Mouse (Mus musculus): ENCODE results near the gene Magoh. TPM values are rescaled to one million over a fixed set of nuclear protein-coding genes. Genes with fewer than 3 reads are reported as not detected.

Gene Magoh
- polyA plus RNA-seq, 1 experiment from 2014 or later: 130 TPM

- 1% methylated on average over 38 of the region's 38 CpGs for WGBS
- H3K36me3 ChIP-seq (ENCODE audit: control insufficient read depth, insufficient read depth, low read length): no peaks in the 10 kb centered on the region
- 0 out of 2 replicates have a peak within 1 kb of the TSS, but pooled peaks have one; percentile 37 for H3K27ac ChIP-seq (replicated peaks; ENCODE audit: low read depth, low read length)
- H3K9ac ChIP-seq (replicated peaks; ENCODE audit: low read length): peak within 1 kb of the TSS; percentile 65
- ATAC-seq (ENCODE audit: low FRiP score, low TSS enrichment) (peak; percentile 93), DNase-seq (peak; percentile 93)
- peaks cover 10% of the 10 kb centered on the region; the same call in 1 of the 2 replicates for H3K4me1 ChIP-seq (ENCODE audit: control insufficient read depth, insufficient read depth, low read length)
- no peaks in the 10 kb centered on the region for H3K9me3 ChIP-seq (ENCODE audit: control insufficient read depth, low read length)
- peak within 1 kb of the TSS; percentile 65 for H3K4me3 ChIP-seq (replicated peaks; ENCODE audit: low read depth, low read length)
- H3K4me2 ChIP-seq (ENCODE audit: low read length): peak within 1 kb of the TSS; percentile 80
- H3K27me3 ChIP-seq (ENCODE audit: control insufficient read depth, insufficient read depth, low read length): no peaks in the 10 kb centered on the region
These were observed 43.7 kb downstream of the Magoh start, which contains the start of gene Cpt2 for GRCm38 (mm10) chr4:107923145-107923802. TSS of gene Cpt2 (minus strand) at chr4:107923610.

DNA sequence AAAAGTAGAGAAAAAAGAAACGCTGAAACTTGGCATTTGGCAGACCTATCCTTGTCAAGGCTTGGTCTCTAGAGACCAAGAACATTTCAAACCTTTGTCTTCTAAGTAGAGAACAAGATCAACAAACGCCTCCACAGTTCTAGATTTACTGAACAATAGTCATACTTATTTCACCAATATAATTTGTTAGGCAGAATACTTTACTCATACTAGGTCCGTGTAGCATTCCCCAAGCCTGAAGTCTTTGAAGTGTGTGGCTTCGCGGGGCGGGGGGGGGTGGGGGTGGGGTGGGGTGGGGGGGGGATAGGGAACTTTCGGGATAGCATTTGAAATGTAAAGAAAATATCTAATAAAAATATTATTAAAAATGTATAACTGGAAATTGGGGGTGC, 44.2 kb downstream of the Magoh start:
- H3K27ac ChIP-seq (replicated peaks; ENCODE audit: low read depth, low read length): no peak overlapping the region
- peak overlapping the region; percentile 65 for H3K9ac ChIP-seq (replicated peaks; ENCODE audit: low read length)
- H3K4me3 ChIP-seq (replicated peaks; ENCODE audit: low read depth, low read length): peak overlapping the region; percentile 65
- 51% methylated on average over 7 of the region's 7 CpGs for WGBS
- no peaks in the 10 kb centered on the region for H3K36me3 ChIP-seq (ENCODE audit: control insufficient read depth, insufficient read depth, low read length)
- H3K27me3 ChIP-seq (ENCODE audit: control insufficient read depth, insufficient read depth, low read length): no peaks in the 10 kb centered on the region
- ATAC-seq (ENCODE audit: low FRiP score, low TSS enrichment) (no peak; the same call in 1 of the 2 replicates), DNase-seq (no peak)
- peak overlapping the region; percentile 80 for H3K4me2 ChIP-seq (ENCODE audit: low read length)
- peaks cover 10% of the 10 kb centered on the region; the same call in 1 of the 2 replicates for H3K4me1 ChIP-seq (ENCODE audit: control insufficient read depth, insufficient read depth, low read length)
- no peaks in the 10 kb centered on the region for H3K9me3 ChIP-seq (ENCODE audit: control insufficient read depth, low read length)

DNA sequence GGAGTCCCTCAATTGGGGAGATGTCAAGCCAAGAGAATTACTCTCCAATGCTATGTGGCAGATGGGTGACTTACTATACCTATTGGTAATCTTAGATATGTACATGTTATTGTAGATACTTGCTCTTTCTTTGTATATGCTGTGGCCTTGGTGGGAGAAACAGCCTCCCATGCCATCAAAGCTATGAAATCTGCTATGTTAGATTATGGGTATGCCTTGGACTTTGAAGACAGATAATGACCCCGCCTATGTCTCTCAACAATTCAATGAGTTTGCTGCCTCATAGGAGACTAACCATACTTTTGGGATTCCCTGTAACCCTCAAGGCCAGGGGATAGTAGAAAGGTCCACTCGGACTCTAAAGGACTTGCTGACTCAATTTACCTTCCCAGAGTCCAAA, 48.7 kb downstream of the Magoh start:
- H3K4me2 ChIP-seq (ENCODE audit: low read length): no peak overlapping the region
- ATAC-seq (ENCODE audit: low FRiP score, low TSS enrichment) (no peak), DNase-seq (no peak)
- H3K4me1 ChIP-seq (ENCODE audit: control insufficient read depth, insufficient read depth, low read length): 0 out of 2 replicates have a peak, but pooled peaks cover 3% of the 10 kb centered on the region
- H3K36me3 ChIP-seq (ENCODE audit: control insufficient read depth, insufficient read depth, low read length): no peaks in the 10 kb centered on the region
- no peak overlapping the region for H3K9ac ChIP-seq (replicated peaks; ENCODE audit: low read length)
- no peak overlapping the region for H3K4me3 ChIP-seq (replicated peaks; ENCODE audit: low read depth, low read length)
- H3K9me3 ChIP-seq (ENCODE audit: control insufficient read depth, low read length): no peaks in the 10 kb centered on the region
- no peak overlapping the region for H3K27ac ChIP-seq (replicated peaks; ENCODE audit: low read depth, low read length)
- no peaks in the 10 kb centered on the region for H3K27me3 ChIP-seq (ENCODE audit: control insufficient read depth, insufficient read depth, low read length)
- 52% methylated on average over 2 of the region's 2 CpGs for WGBS

DNA sequence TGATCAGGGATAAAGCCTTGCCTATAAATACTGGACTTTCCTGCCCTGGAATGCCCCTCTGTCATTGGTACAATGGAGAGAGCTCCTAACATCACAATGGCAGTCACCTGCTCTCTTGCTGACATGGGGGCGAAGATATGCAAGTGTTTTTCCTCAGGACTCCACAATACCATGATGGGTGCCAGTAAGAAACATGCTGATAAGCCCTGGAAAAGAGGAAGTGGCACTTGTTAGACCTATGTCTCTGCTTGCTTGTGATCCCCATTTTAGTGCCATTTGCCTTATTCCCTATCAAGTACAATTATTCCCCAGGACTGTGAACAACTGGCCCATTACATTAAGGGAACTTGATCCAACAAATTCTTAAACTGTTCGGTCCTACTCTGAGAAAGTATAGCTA, 49.2 kb downstream of the Magoh start:
- no peak overlapping the region for H3K4me3 ChIP-seq (replicated peaks; ENCODE audit: low read depth, low read length)
- H3K36me3 ChIP-seq (ENCODE audit: control insufficient read depth, insufficient read depth, low read length): no peaks in the 10 kb centered on the region
- no peak overlapping the region for H3K9ac ChIP-seq (replicated peaks; ENCODE audit: low read length)
- H3K27me3 ChIP-seq (ENCODE audit: control insufficient read depth, insufficient read depth, low read length): no peaks in the 10 kb centered on the region
- ATAC-seq (ENCODE audit: low FRiP score, low TSS enrichment) (no peak), DNase-seq (no peak)
- H3K4me1 ChIP-seq (ENCODE audit: control insufficient read depth, insufficient read depth, low read length): 0 out of 2 replicates have a peak, but pooled peaks cover under 1% of the 10 kb centered on the region
- H3K27ac ChIP-seq (replicated peaks; ENCODE audit: low read depth, low read length): no peak overlapping the region
- no peaks in the 10 kb centered on the region for H3K9me3 ChIP-seq (ENCODE audit: control insufficient read depth, low read length)
- no peak overlapping the region for H3K4me2 ChIP-seq (ENCODE audit: low read length)
- WGBS: 79% methylated on average over 2 of the region's 2 CpGs

DNA sequence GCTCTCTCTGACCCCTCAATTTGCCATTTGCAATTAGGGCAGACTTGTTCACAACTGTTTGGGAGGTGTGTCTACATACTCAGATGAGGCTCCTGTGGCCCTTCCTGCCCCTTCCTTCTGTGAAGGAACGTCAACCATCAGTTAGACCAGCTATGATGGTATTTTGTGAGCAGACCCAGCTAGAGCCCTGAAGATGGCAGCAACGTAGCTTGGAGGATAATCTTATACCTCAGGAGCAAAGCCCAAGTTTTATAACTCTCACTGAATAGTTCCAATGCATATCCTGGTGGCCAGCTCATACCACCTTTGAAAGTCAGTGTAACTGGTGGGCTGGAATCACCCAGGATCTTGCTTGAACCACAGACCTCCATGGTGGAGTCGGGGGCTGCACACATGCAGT, 51.9 kb downstream of the Magoh start:
- Histone ChIP-seq H3K4me3 (replicated peaks; ENCODE audit: low read depth, low read length) (no peak overlapping the region), H3K4me2 (ENCODE audit: low read length) (no peak overlapping the region), H3K27ac (replicated peaks; ENCODE audit: low read depth, low read length) (no peak overlapping the region), H3K4me1 (ENCODE audit: control insufficient read depth, insufficient read depth, low read length) (no peaks in the 10 kb centered on the region), H3K9ac (replicated peaks; ENCODE audit: low read length) (no peak overlapping the region), H3K9me3 (ENCODE audit: control insufficient read depth, low read length) (no peaks in the 10 kb centered on the region), H3K27me3 (ENCODE audit: control insufficient read depth, insufficient read depth, low read length) (no peaks in the 10 kb centered on the region), H3K36me3 (ENCODE audit: control insufficient read depth, insufficient read depth, low read length) (no peaks in the 10 kb centered on the region)
- DNase-seq: no peak
- ATAC-seq (ENCODE audit: low FRiP score, low TSS enrichment): no peak
- WGBS: 81% methylated on average over 3 of the region's 3 CpGs

DNA sequence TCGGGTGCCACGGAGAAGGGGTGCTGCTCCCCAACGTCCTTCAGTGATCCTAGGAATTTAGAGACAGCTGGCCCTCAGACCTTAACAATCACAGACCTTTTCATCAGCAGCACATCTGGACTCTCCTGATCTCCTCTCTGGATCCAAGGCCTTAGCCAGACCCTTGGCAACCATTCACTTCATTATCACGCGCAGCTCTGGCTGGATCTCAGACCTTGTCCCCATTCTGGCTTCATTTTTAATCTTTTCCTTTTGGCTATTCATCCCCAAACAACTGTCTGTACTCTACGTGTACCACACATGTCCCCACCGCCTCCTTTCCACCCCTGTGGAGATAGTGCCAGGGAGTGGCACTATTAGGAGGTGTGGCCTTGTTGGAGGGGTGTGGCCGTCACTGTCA, 53.7 kb downstream of the Magoh start:
- no peaks in the 10 kb centered on the region for H3K4me1 ChIP-seq (ENCODE audit: control insufficient read depth, insufficient read depth, low read length)
- no peaks in the 10 kb centered on the region for H3K9me3 ChIP-seq (ENCODE audit: control insufficient read depth, low read length)
- H3K4me3 ChIP-seq (replicated peaks; ENCODE audit: low read depth, low read length): no peak overlapping the region
- H3K4me2 ChIP-seq (ENCODE audit: low read length): no peak overlapping the region
- no peak for ATAC-seq (ENCODE audit: low FRiP score, low TSS enrichment)
- H3K27me3 ChIP-seq (ENCODE audit: control insufficient read depth, insufficient read depth, low read length): no peaks in the 10 kb centered on the region
- WGBS: 78% methylated on average over 8 of the region's 8 CpGs
- no peaks in the 10 kb centered on the region for H3K36me3 ChIP-seq (ENCODE audit: control insufficient read depth, insufficient read depth, low read length)
- DNase-seq: no peak
- H3K9ac ChIP-seq (replicated peaks; ENCODE audit: low read length): no peak overlapping the region
- H3K27ac ChIP-seq (replicated peaks; ENCODE audit: low read depth, low read length): no peak overlapping the region

DNA sequence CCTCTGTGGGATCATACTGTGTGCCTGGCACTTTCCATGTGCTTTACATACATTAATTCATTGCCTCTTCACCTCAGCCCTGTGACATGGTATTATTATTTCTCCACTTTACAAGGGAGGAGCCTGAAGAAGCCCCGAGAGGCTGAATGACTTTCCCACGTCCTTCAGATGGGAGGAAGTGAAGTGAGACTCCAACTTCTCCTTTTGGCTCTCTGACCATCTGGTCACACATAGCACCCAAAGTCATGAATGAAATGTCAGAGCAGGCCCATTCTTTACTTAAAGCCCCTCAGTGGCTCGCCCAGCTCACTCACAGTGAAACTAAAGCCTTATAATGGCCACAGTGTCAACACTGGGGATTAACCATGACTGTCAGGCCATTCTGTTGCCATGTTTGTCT, 55.7 kb downstream of the Magoh start:
- no peak for ATAC-seq (ENCODE audit: low FRiP score, low TSS enrichment)
- WGBS: 59% methylated on average over 3 of the region's 3 CpGs
- no peak overlapping the region for H3K4me3 ChIP-seq (replicated peaks; ENCODE audit: low read depth, low read length)

More for the DNA sequence above, 55.7 kb downstream of the Magoh start:
- no peaks in the 10 kb centered on the region for H3K9me3 ChIP-seq (ENCODE audit: control insufficient read depth, low read length)
- H3K36me3 ChIP-seq (ENCODE audit: control insufficient read depth, insufficient read depth, low read length): no peaks in the 10 kb centered on the region
- no peak overlapping the region for H3K9ac ChIP-seq (replicated peaks; ENCODE audit: low read length)
- H3K4me2 ChIP-seq (ENCODE audit: low read length): no peak overlapping the region
- no peaks in the 10 kb centered on the region for H3K27me3 ChIP-seq (ENCODE audit: control insufficient read depth, insufficient read depth, low read length)
- DNase-seq: no peak
- H3K4me1 ChIP-seq (ENCODE audit: control insufficient read depth, insufficient read depth, low read length): no peaks in the 10 kb centered on the region
- no peak overlapping the region for H3K27ac ChIP-seq (replicated peaks; ENCODE audit: low read depth, low read length)

Other genes with a start within 250 kb of the Magoh start
- 35.7 and 55.3 TPM in 2 replicates for gene Dmrtb1, start 195.5 kb upstream of the Magoh start, polyA plus RNA-seq (2014; fragmentation: Nextera tagmentation; extraction: Ambion mirVana)
- 54.3 and 58.1 TPM in 2 replicates for gene Lrp8, start 77.5 kb upstream of the Magoh start, polyA plus RNA-seq (2014; fragmentation: Nextera tagmentation; extraction: Ambion mirVana)
- gene 0610037L13Rik, start 10.1 kb downstream of the Magoh start, polyA plus RNA-seq (2014; fragmentation: Nextera tagmentation; extraction: Ambion mirVana): 96.6 and 103 TPM in 2 replicates
- 11.2 and 17.5 TPM in 2 replicates for gene Cpt2, start 43.9 kb downstream of the Magoh start, polyA plus RNA-seq (2014; fragmentation: Nextera tagmentation; extraction: Ambion mirVana)
- not detected in 2 replicates for gene Slc1a7, start 88.6 kb downstream of the Magoh start, polyA plus RNA-seq (2014; fragmentation: Nextera tagmentation; extraction: Ambion mirVana)
- 0.12 TPM in 1 of 2 replicates, not detected in the other for gene Podn, start 216.7 kb downstream of the Magoh start, polyA plus RNA-seq (2014; fragmentation: Nextera tagmentation; extraction: Ambion mirVana)